Mouse (Mus musculus) small intestine, adult 2 months (tissue): ENCODE measurements at regions not wholly inside any gene's neighbourhood (a gene's known extent, or its start where the extent isn't known, plus 50 kb on each side); places are given as distances from the start of the nearest gene placed in this dataset.

ENCODE experiments used
- CTCF ChIP-seq: fragments of 200-500 bp; IDR thresholded peaks from 2 replicates; pipeline ENCODE4 v1.5.1; 2012; ENCODE audit warnings: low read depth, mild to moderate bottlenecking, control low read depth, inconsistent platforms, low read length, moderate library complexity, mixed read lengths; ENCODE audit not compliant: insufficient replicate concordance, insufficient read length; ENCODE audit errors: extremely low read depth
- POLR2A ChIP-seq: fragments of 200-500 bp; IDR thresholded peaks from 2 replicates; pipeline ENCODE4 v1.6.1; 2012; ENCODE audit warnings: low read depth, mild to moderate bottlenecking, control low read depth, inconsistent platforms, low read length, moderate library complexity

GRCm38 (mm10) chr11:114212136-114212535, 145.3 kb upstream of the Sdk2 start:
- TF ChIP-seq CTCF (no peak), POLR2A (no peak)
